Mouse (Mus musculus) kidney, postnatal 4 days (tissue): ENCODE results near the gene Adssl1.

ENCODE experiments used
- DNase-seq, 2 experiments: peaks; one replicate each; pipeline ENCODE4 v3.0.0; 2021; ENCODE audit warnings: mixed read lengths in 2 of 2

Adssl1 gene

DNA sequence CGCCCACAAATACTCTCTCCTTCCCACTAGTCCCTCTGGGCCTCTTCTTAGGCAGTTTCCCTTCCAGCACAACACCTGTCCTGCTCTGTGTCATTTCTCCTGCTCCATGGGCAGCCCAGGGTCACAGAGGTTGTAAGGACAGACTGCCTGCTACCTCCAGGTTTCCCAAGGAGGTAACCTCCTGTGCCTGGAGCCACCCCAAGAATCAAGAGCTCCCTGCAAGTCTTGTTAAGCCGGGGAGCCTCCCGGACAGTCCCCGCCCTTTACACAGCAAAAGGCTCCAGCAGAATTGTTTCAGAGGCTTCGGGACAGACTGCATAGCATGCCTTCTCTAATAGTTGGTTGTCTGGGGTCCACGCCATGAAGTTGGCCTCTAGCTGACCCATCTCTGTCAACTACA, 6.6 kb downstream of the Adssl1 start:
- DNase-seq = no peak

GRCm38 (mm10) chr12:112627097-112627881, 7.4 kb downstream of the Adssl1 start:
- no peak for DNase-seq

GRCm38 (mm10) chr12:112628197-112628596, 8.4 kb downstream of the Adssl1 start:
- DNase-seq = no peak

DNA sequence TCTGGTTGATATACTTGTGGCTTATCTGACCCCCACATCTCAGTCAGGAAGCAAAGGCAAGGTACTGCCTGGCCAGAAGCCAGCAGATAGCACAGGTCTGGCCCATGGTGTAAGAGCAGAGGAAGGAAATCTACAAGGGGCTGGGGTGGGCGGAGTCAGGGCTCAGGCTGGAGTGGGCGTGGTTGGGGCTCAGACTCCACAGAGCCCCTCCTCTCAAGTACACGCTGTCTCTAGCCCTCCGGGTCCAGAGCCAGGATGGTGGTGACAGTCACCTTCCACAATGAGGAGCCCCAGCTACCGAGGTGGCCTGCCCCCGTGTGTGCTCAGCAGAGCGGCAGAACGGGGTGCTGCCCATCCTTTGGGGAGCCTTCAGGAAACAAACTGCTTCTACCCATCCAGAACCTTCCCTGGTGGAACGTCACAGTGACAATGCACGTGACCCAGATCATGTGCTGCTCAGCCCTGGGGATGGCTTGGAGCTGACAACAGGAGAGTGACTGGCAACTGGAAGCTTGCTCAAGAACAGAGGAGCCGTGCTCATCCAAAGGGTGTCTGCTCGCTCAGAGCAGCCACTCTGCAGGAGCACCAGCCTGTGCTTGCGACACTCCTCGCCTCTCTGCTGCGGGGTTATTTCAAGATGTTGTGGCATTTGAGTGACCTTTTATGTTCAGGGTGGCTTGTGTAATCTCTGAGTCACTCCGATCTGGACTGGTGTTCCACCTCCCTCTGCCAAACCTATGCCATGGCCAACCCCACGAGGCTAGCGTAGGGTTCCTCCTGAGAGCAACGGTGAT, 9.3 kb downstream of the Adssl1 start:
- DNase-seq = peak; percentile 77 to 84

- no peak for DNase-seq
Observed at GRCm38 (mm10) chr12:112630029-112630428, 10.2 kb downstream of the Adssl1 start.

DNA sequence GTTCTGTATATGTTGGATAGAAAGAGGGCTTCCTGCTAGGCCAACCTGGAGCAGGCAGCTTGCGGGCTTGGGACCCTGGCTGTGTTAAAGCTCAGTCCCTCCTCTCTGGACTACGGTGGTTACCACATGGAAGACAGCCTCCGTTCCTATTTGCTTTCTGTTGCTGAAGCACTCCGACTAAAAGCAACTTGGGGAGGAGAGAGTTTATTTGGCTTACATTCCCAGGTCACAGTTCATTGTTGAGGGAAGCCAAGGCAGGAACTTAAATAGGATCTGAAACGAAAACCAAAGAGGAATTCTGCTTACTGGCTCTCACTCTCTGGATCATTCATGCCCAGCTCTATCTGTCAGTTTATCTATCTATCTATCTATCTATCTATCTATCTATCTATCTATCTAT, 11.0 kb downstream of the Adssl1 start:
- DNase-seq = no peak

DNA sequence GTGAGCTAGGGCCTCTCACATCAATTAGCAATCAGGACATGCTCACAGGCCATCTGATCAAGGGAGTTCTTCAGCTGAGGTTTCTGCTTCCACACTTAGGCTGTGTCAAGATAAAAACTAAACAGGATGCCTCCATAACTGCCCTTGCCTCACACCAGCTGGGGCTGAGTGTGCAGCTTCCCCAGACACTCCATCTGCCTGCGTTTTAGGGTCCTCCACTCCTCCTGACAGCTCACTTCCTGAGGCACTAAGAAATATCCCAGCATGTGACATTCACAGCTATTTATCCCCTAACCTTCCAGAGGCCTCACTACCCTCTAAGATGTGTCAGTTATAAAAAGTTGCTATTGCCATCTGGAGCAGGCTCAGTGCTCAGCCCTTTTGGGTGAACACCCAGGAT, 11.6 kb downstream of the Adssl1 start:
- DNase-seq = peak in 1 of 2 experiments; percentile 35

GRCm38 (mm10) chr12:112632084-112632777, 12.4 kb downstream of the Adssl1 start:
- no peak for DNase-seq

DNA sequence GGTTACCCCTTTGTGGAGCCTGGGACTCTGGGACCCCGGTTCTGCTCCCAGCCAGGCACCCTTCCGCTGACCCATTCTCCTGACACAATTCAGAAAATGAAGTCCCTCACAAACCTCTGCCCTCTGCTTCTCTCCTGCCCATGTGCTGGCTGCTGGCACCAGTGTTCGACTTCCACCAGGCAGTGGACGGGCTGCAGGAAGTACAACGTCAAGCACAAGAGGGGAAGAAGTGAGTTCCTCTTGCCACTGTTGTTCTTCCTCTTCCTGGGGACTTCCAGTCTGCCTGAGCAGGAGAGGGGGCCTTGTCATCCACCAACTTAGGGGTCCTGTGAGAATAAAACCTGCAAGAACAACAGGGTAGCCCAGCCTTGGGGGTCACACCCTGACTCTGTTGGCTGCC, 13.1 kb downstream of the Adssl1 start:
- DNase-seq = no peak

DNA sequence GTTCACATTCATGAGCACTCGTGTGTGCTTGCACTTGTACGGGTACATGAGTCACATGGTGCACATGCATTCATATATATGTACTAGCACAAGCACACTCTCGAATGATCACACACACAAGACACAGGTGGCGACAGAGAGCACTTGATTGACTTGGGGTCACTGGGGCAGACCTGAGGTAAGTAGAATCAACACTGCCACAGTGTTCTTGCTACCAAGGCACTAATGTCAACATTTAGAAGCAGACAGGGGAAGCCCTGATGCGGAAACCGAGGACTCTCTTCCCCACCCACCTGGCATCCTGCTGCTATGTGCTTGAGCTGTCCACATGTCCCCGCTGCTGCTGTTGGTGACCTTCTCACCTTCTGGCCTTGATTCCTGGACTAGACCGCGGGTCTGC, 13.8 kb downstream of the Adssl1 start:
- DNase-seq = no peak

GRCm38 (mm10) chr12:112639526-112639925, 19.7 kb downstream of the Adssl1 start:
- no peak for DNase-seq

GRCm38 (mm10) chr12:112643126-112643525, 23.3 kb downstream of the Adssl1 start:
- no peak for DNase-seq

GRCm38 (mm10) chr12:112644180-112644854, 24.5 kb downstream of the Adssl1 start, which contains the start of gene Siva1:
Siva1 (plus strand) TSS chr12:112644679.
- DNase-seq = peak; percentile 99 to 100

DNA sequence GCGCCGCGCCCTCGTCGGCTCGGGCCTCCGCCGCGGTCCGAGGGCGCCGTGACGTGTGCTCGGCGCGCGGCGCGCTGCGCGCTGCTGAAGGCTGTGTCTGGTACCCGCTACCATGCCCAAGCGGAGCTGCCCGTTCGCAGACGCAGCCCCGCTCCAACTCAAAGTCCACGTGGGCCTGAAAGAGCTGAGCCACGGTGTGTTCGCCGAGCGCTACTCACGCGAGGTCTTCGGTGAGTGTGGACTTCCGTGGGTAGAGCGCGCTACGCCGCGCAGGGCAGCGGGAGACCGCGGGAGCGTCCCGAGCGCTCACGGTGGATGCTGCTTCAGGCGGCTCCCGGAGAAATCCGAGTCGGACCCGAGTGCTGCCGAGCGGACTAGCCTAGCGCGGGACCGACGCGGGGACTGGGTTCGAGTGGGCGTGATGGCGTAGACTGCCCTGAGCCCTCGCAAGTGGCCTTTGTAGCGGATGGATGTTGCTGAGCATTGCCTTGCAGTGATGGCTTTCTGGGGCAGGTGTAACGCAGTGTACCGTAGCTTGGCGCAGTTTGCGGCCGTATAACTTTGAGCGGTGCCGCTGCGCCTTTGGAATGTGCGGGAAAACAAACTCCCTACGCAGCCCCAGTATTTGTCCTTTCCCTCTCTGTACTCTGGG, 25.1 kb downstream of the Adssl1 start:
- peak; percentile 69 to 77 for DNase-seq

- no peak for DNase-seq
Observed at GRCm38 (mm10) chr12:112646139-112646538, 26.3 kb downstream of the Adssl1 start.

GRCm38 (mm10) chr12:112648081-112648480, 28.2 kb downstream of the Adssl1 start:
- no peak for DNase-seq

- DNase-seq = no peak
Observed at GRCm38 (mm10) chr12:112651778-112652439, 32.1 kb downstream of the Adssl1 start.

- DNase-seq = peak; percentile 95
Observed at GRCm38 (mm10) chr12:112653157-112653824, 33.4 kb downstream of the Adssl1 start.

DNA sequence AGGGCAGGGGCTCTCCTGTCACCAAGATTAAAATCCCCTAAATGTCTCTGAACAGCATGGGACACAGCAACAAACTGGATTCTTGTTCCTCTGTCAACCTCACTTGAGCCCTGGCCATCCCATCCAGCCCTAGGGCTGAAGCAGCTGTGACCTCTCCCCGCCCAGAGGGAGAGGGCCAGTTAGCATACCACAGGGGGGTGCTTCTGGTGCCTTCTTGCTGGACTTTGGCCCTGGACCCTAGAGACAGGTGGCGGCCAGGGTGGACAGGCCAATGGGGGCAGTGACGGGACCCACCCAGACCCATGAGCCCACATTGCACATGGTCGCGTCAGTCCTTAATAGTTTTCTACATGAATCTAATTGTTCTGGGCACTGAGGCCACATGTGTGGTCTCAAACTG, 34.2 kb downstream of the Adssl1 start:
- no peak for DNase-seq

GRCm38 (mm10) chr12:112658619-112659018, 38.8 kb downstream of the Adssl1 start:
- DNase-seq = no peak

DNA sequence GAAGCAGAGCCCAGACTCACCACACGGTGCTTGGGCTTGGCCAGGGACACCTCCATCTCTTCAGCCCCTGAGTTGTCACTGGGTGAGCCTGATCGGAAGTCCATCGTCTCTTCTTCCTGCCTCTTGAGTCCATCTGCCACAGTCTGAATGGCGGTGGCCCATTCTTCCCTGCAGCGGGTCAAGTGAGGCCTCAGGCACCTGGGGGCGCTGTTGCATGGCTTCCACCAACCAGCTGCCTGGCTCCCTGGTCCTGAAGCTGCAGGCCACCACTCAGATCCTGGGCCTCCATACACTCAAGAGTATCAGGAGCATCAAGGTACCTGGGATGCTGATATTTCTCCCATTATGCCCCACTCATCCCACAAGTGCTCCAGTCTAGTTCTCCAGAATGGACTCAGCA, 39.3 kb downstream of the Adssl1 start:
- peak; percentile 89 to 90 for DNase-seq
